Mouse (Mus musculus): Measurements from ENCODE around the gene Atg4a.

The Atg4a gene

GRCm38 (mm10) chrX:140956272-140956940 is at the start of gene Atg4a, which contains the start of gene Psmd10:
Gene Atg4a (plus strand): TSS chrX:140956907.
Gene Psmd10 (minus strand): TSS chrX:140956728.
- DNase-seq (ENCODE audit: low read depth, low spot score) = peak; percentile 95

- DNase-seq (ENCODE audit: low read depth, low spot score) = no peak
Observed at GRCm38 (mm10) chrX:140907360-140907759, 49.3 kb upstream of the Atg4a start, which contains the start of gene Vsig1. Gene Vsig1 (plus strand): TSS chrX:140907608.

- DNase-seq (ENCODE audit: low read depth, low spot score) = no peak
Observed at GRCm38 (mm10) chrX:140921321-140921720, 35.4 kb upstream of the Atg4a start.

- no peak for DNase-seq (ENCODE audit: low read depth, low spot score)
Observed at GRCm38 (mm10) chrX:140932066-140932465, 24.6 kb upstream of the Atg4a start.

GRCm38 (mm10) chrX:140933263-140933662 is 23.4 kb upstream of the Atg4a start:
- no peak for DNase-seq (ENCODE audit: low read depth, low spot score)

GRCm38 (mm10) chrX:140936271-140936670 is 20.4 kb upstream of the Atg4a start:
- peak; percentile 25 for DNase-seq (ENCODE audit: low read depth, low spot score)

- DNase-seq (ENCODE audit: low read depth, low spot score) = no peak
Observed at GRCm38 (mm10) chrX:140953618-140954017, 3.1 kb upstream of the Atg4a start.

- DNase-seq (ENCODE audit: low read depth, low spot score) = no peak
Observed at GRCm38 (mm10) chrX:140956959-140957358, 252 bp downstream of the Atg4a start.

GRCm38 (mm10) chrX:140978943-140979342 is 22.2 kb downstream of the Atg4a start:
- DNase-seq (ENCODE audit: low read depth, low spot score) = no peak

GRCm38 (mm10) chrX:140979546-140979945 is 22.8 kb downstream of the Atg4a start:
- no peak for DNase-seq (ENCODE audit: low read depth, low spot score)

GRCm38 (mm10) chrX:140980163-140980562 is 23.5 kb downstream of the Atg4a start:
- DNase-seq (ENCODE audit: low read depth, low spot score) = no peak

GRCm38 (mm10) chrX:140983206-140983960 is 26.7 kb downstream of the Atg4a start:
- no peak for DNase-seq (ENCODE audit: low read depth, low spot score)

GRCm38 (mm10) chrX:140984795-140985194 is 28.1 kb downstream of the Atg4a start:
- DNase-seq (ENCODE audit: low read depth, low spot score) = no peak

GRCm38 (mm10) chrX:140985256-140985655 is 28.5 kb downstream of the Atg4a start:
- no peak for DNase-seq (ENCODE audit: low read depth, low spot score)

- DNase-seq (ENCODE audit: low read depth, low spot score) = no peak
Observed at GRCm38 (mm10) chrX:140996909-140997516, 40.3 kb downstream of the Atg4a start.

- no peak for DNase-seq (ENCODE audit: low read depth, low spot score)
Observed at GRCm38 (mm10) chrX:140997912-140998545, 41.3 kb downstream of the Atg4a start.

GRCm38 (mm10) chrX:140998885-140999284 is 42.2 kb downstream of the Atg4a start:
- no peak for DNase-seq (ENCODE audit: low read depth, low spot score)

GRCm38 (mm10) chrX:141149705-141150104 is 193.0 kb downstream of the Atg4a start:
- no peak for DNase-seq (ENCODE audit: low read depth, low spot score)

GRCm38 (mm10) chrX:141150290-141150689 is 193.6 kb downstream of the Atg4a start:
- DNase-seq (ENCODE audit: low read depth, low spot score) = no peak

GRCm38 (mm10) chrX:141151182-141151581 is 194.5 kb downstream of the Atg4a start:
- no peak for DNase-seq (ENCODE audit: low read depth, low spot score)

- peak; percentile 4 for DNase-seq (ENCODE audit: low read depth, low spot score)
Observed at GRCm38 (mm10) chrX:141156696-141157095, 200.0 kb downstream of the Atg4a start.

GRCm38 (mm10) chrX:141157626-141158025 is 200.9 kb downstream of the Atg4a start:
- DNase-seq (ENCODE audit: low read depth, low spot score) = no peak
